32 mouse cellular contexts compared by ENCODE assay signal in genomic region chr13:74305380-74305779, GRCm38 (mm10). TPM values are rescaled to one million over a fixed set of nuclear protein-coding genes. Genes with fewer than 3 reads are reported as not detected.
"Had no signal": no experiment of that assay in that cellular context is flagged by ENCODE, and none has a peak within 500 bp of the region (broad histone marks: within the 10 kb centered on the region; RNA-seq: fewer than 3 reads in every experiment).

No protein-coding gene starts in this region.

- DNase-seq: gastrocnemius, postnatal 14 days; gastrocnemius, postnatal 36 days; heart, adult 18-20 months; heart, postnatal 14 days; heart, postnatal 36 days; kidney, adult 11 months; kidney, adult 2 months; kidney, adult 9 months; kidney, postnatal 14 days; kidney, postnatal 36 days; liver; liver, embryonic 13.5 days; liver, postnatal 0 days had no signal

RNA-seq across cellular contexts. Expression of gene Ahrr, which starts 13.2 kb away (rescaled TPM):
- total RNA-seq: gastrocnemius, adult 8-10 months; gastrocnemius, postnatal 36 days had no signal

RNA-seq across cellular contexts. Expression of gene Lrrc14b, which starts 58.4 kb away (rescaled TPM):
- total RNA-seq: hematopoietic stem cell, adult 5-6 weeks; layer of hippocampus, adult 2 months; layer of hippocampus, postnatal 10 days; layer of hippocampus, postnatal 25 days; left cerebral cortex, postnatal 14 days; left cerebral cortex, postnatal 36 days had no signal
- polyA plus RNA-seq: hindbrain, embryonic 11.5 days; hindbrain, embryonic 13.5 days; hindbrain, embryonic 15.5 days; hindbrain, postnatal 0 days; intestine, embryonic 14.5 days; intestine, embryonic 16.5 days; kidney, embryonic 15.5 days; kidney, postnatal 0 days; limb, embryonic 10.5 days; limb, embryonic 12.5 days; liver, embryonic 11.5 days; liver, embryonic 13.5 days; liver, embryonic 15.5 days; liver, postnatal 0 days had no signal
